Comparison of ENCODE assay signal across 9 mouse cellular contexts in the genomic region with DNA sequence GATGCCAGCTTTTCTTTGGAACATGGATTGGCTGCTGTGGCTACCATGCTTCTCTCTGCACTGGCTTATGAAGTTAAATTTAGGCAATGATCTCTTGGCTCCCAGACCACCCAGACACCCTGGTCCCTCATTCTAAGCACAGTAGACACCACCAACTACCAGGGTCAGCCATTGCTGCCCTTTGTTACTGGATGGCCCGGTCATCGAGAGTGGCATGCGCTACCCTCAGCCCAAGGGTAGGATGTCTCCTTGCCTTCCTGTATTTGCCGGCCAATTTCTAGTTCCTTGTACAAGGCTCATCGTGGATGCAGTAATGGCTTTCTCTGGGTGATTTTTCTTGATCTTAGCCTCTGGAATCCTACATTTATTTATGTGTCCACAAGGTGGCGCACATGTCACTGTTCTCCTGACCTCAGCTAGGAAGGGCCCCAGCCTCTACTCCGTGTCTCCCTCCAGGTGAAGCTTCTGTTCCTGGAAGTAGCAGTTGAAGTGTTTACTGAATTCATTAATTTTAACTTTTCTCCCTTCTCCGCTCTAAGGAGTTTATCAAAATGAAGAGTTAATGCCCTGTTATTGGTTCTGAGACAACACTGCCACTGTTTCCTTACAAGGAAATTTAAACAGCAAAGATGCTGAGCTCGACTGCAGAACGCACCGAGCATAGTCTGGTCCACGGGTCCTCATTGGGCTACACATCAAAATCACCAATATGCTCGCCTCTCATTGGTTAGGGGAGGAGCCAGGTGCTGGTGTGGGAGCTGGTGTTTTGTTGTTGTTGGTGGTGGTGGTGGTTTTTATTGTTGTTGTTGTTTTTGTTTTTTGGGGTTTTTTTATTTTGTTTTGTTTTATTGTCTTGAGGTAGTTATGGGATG.
DNase-seq lines count a peak whose midpoint lies in the region; TF ChIP-seq lines count a peak whose summit lies in the region.
"Had no signal": no experiment of that assay in that cellular context is flagged by ENCODE, and none has a peak within 500 bp of the region (broad histone marks: within the 10 kb centered on the region; RNA-seq: fewer than 3 reads in every experiment).

No protein-coding gene starts in this region.

- H3K9ac ChIP-seq in heart, adult 2 months (ENCODE audit: low read depth, low read length) = no peak overlapping the region
- H3K9ac ChIP-seq: liver, embryonic 15.5 days had no signal

- TF ChIP-seq POLR2A in heart, adult 2 months (IDR thresholded peaks at IDR 0.05; ENCODE audit: insufficient read depth, low read depth, low read length) = no peak
- TF ChIP-seq POLR2A in small intestine, adult 2 months (IDR thresholded peaks at IDR 0.05; ENCODE audit: low read depth, low read length) = no peak

- DNase-seq in heart, adult 2 months = peak; percentile 15 to 28
- DNase-seq in heart, adult 11 months = no peak
- DNase-seq in T-cell, adult 2 months (ENCODE audit: low spot score) = peak; percentile 11
- peak; percentile 65 to 83 for DNase-seq in cerebellum, postnatal 25 days
- peak; percentile 50 to 65 for DNase-seq in heart, postnatal 10 days
- peak; percentile 66 for DNase-seq in kidney, postnatal 10 days
- DNase-seq in lung, postnatal 36 days = peak; percentile 69

- H3K4me3 ChIP-seq in heart, adult 2 months = no peak overlapping the region
- H3K4me3 ChIP-seq in small intestine, adult 2 months (ENCODE audit: low read depth, low read length) = no peak overlapping the region
- H3K4me3 ChIP-seq: liver, embryonic 15.5 days had no signal

- no peak overlapping the region for H3K27ac ChIP-seq in heart, adult 2 months
- no peak overlapping the region for H3K27ac ChIP-seq in small intestine, adult 2 months (ENCODE audit: insufficient read depth, low read depth, low read length)
- H3K27ac ChIP-seq: liver, embryonic 15.5 days had no signal

- H3K27me3 ChIP-seq in heart, adult 2 months (ENCODE audit: control insufficient read depth, insufficient read depth, low read length) = no peaks in the 10 kb centered on the region
- no peaks in the 10 kb centered on the region for H3K27me3 ChIP-seq in small intestine, adult 2 months (ENCODE audit: control insufficient read depth, insufficient read depth, low read length)
- H3K27me3 ChIP-seq: liver, embryonic 15.5 days had no signal

- no peaks in the 10 kb centered on the region for H3K36me3 ChIP-seq in heart, adult 2 months (ENCODE audit: control insufficient read depth, insufficient read depth, low read length)
- H3K36me3 ChIP-seq in small intestine, adult 2 months (ENCODE audit: control insufficient read depth, insufficient read depth, low read length) = no peaks in the 10 kb centered on the region
- H3K36me3 ChIP-seq: liver, embryonic 15.5 days had no signal

- intact Hi-C loops in heart, adult 2 months (cut with DNase I) = loop anchor here (1.0 to 5.0 kb wide), 4 partner anchors 207 to 420 kb away; no protein-coding TSS in a partner anchor
- intact Hi-C loops in heart, postnatal 10 days (cut with DNase I) = loop anchor here (2.0 to 5.0 kb wide), 4 partner anchors 208 to 420 kb away; no protein-coding TSS in a partner anchor

- WGBS in heart, adult 2 months = 33% methylated on average over 13 of the region's 13 CpGs
- 29% methylated on average over 13 of the region's 13 CpGs for WGBS in small intestine, adult 2 months

- H3K79me2 ChIP-seq in heart, adult 2 months (replicated peaks; ENCODE audit: control insufficient read depth, insufficient read depth, low read length) = no peaks in the 10 kb centered on the region

- TF ChIP-seq CTCF in heart, adult 2 months (IDR thresholded peaks at IDR 0.05) = peak; percentile 83
- TF ChIP-seq CTCF in small intestine, adult 2 months (IDR thresholded peaks at IDR 0.05; ENCODE audit: extremely low read depth, insufficient read length, insufficient replicate concordance, low read depth, low read length) = peak; percentile 63; the same call in 1 of the 2 replicates

- H3K4me1 ChIP-seq in heart, adult 2 months (ENCODE audit: control insufficient read depth, insufficient read depth, low read length) = no peaks in the 10 kb centered on the region
- H3K4me1 ChIP-seq in small intestine, adult 2 months (ENCODE audit: control insufficient read depth, insufficient read depth, insufficient read length, low read length) = no peaks in the 10 kb centered on the region
- H3K4me1 ChIP-seq: liver, embryonic 15.5 days had no signal

- no peak for TF ChIP-seq EP300 in heart, adult 2 months (IDR thresholded peaks at IDR 0.05; ENCODE audit: insufficient read depth, low read depth, low read length)
